Mouse (Mus musculus): ENCODE measurements around the gene Ltb4r1. TPM values are rescaled to one million over a fixed set of nuclear protein-coding genes. Genes with fewer than 3 reads are reported as not detected.

The Ltb4r1 gene
- polyA plus RNA-seq, 1 experiment from 2014 or later = 0.59 TPM

GRCm38 (mm10) chr14:55795380-55796163 lies 29.8 kb downstream of the Ltb4r1 start:
- H3K36me3 ChIP-seq (replicated peaks) = no peaks in the 10 kb centered on the region
- H3K4me1 ChIP-seq = no peaks in the 10 kb centered on the region
- H3K4me2 ChIP-seq = no peak overlapping the region
- no peaks in the 10 kb centered on the region for H3K27me3 ChIP-seq (replicated peaks)
- no peak for ATAC-seq (replicated peaks)
- H3K9ac ChIP-seq = no peak overlapping the region
- H3K27ac ChIP-seq = no peak overlapping the region
- 85% methylated on average over 15 of the region's 15 CpGs for WGBS
- no peak overlapping the region for H3K4me3 ChIP-seq
- no peaks in the 10 kb centered on the region for H3K9me3 ChIP-seq

- Histone ChIP-seq H3K36me3 (replicated peaks) (no peaks in the 10 kb centered on the region), H3K9ac (peak overlapping the region; percentile 29; the same call in 1 of the 2 replicates), H3K9me3 (no peaks in the 10 kb centered on the region), H3K27ac (peak overlapping the region; percentile 40), H3K27me3 (replicated peaks) (no peaks in the 10 kb centered on the region), H3K4me3 (peak overlapping the region; percentile 47), H3K4me1 (peaks cover 4% of the 10 kb centered on the region; the same call in 1 of the 2 replicates), H3K4me2 (peak overlapping the region; percentile 60)
- ATAC-seq (replicated peaks) = peak; percentile 93
- WGBS = 19% methylated on average over 16 of the region's 16 CpGs
Measured at GRCm38 (mm10) chr14:55814885-55815284, 49.1 kb downstream of the Ltb4r1 start.

GRCm38 (mm10) chr14:55815310-55815751 lies 49.6 kb downstream of the Ltb4r1 start:
- H3K27me3 ChIP-seq (replicated peaks) = no peaks in the 10 kb centered on the region
- H3K4me3 ChIP-seq = peak overlapping the region; percentile 47
- peaks cover 4% of the 10 kb centered on the region; the same call in 1 of the 2 replicates for H3K4me1 ChIP-seq
- WGBS = 21% methylated on average over 17 of the region's 17 CpGs
- H3K36me3 ChIP-seq (replicated peaks) = no peaks in the 10 kb centered on the region
- H3K27ac ChIP-seq = peak overlapping the region; percentile 40
- H3K9ac ChIP-seq = peak overlapping the region; percentile 29; the same call in 1 of the 2 replicates
- peak overlapping the region; percentile 60 for H3K4me2 ChIP-seq
- H3K9me3 ChIP-seq = no peaks in the 10 kb centered on the region
- peak; percentile 83 for ATAC-seq (replicated peaks)

Other genes with a start within 250 kb of the Ltb4r1 start
- 0.15 and 0.17 TPM in 2 replicates for gene Nrl, start 241.0 kb upstream of the Ltb4r1 start, polyA plus RNA-seq (2015; fragmentation: Nextera tagmentation; extraction: Ambion mirVana)
- gene Pck2, start 225.7 kb upstream of the Ltb4r1 start, polyA plus RNA-seq (2015; fragmentation: Nextera tagmentation; extraction: Ambion mirVana) = 25.4 and 28.0 TPM in 2 replicates
- gene Dcaf11, start 206.0 kb upstream of the Ltb4r1 start, polyA plus RNA-seq (2015; fragmentation: Nextera tagmentation; extraction: Ambion mirVana) = 129 and 135 TPM in 2 replicates
- gene A730061H03Rik, start 205.6 kb upstream of the Ltb4r1 start, polyA plus RNA-seq (2015; fragmentation: Nextera tagmentation; extraction: Ambion mirVana) = 1.4 TPM in 1 of 2 replicates, not detected in the other
- gene Fitm1, start 190.3 kb upstream of the Ltb4r1 start, polyA plus RNA-seq (2015; fragmentation: Nextera tagmentation; extraction: Ambion mirVana) = 0.23 TPM in 1 of 2 replicates, not detected in the other
- gene Psme1, start 187.8 kb upstream of the Ltb4r1 start, polyA plus RNA-seq (2015; fragmentation: Nextera tagmentation; extraction: Ambion mirVana) = 215 and 217 TPM in 2 replicates
- gene Emc9, start 180.7 kb upstream of the Ltb4r1 start, polyA plus RNA-seq (2015; fragmentation: Nextera tagmentation; extraction: Ambion mirVana) = 29.3 and 32.9 TPM in 2 replicates
- 150 and 184 TPM in 2 replicates for gene Psme2, start 174.8 kb upstream of the Ltb4r1 start, polyA plus RNA-seq (2015; fragmentation: Nextera tagmentation; extraction: Ambion mirVana)
- gene Rnf31, start 174.3 kb upstream of the Ltb4r1 start, polyA plus RNA-seq (2015; fragmentation: Nextera tagmentation; extraction: Ambion mirVana) = 23.0 and 24.2 TPM in 2 replicates
- 10.0 and 13.5 TPM in 2 replicates for gene Irf9, start 162.4 kb upstream of the Ltb4r1 start, polyA plus RNA-seq (2015; fragmentation: Nextera tagmentation; extraction: Ambion mirVana)
- 6.5 and 6.6 TPM in 2 replicates for gene Rec8, start 147.9 kb upstream of the Ltb4r1 start, polyA plus RNA-seq (2015; fragmentation: Nextera tagmentation; extraction: Ambion mirVana)
- gene Ipo4, start 130.0 kb upstream of the Ltb4r1 start, polyA plus RNA-seq (2015; fragmentation: Nextera tagmentation; extraction: Ambion mirVana) = 116 and 121 TPM in 2 replicates
- 0.79 and 1.1 TPM in 2 replicates for gene Gm49378, start 128.1 kb upstream of the Ltb4r1 start, polyA plus RNA-seq (2015; fragmentation: Nextera tagmentation; extraction: Ambion mirVana)
- gene Tm9sf1, start 122.2 kb upstream of the Ltb4r1 start, polyA plus RNA-seq (2015; fragmentation: Nextera tagmentation; extraction: Ambion mirVana) = 63.0 and 65.0 TPM in 2 replicates
- 0.41 and 0.43 TPM in 2 replicates for gene Tssk4, start 115.8 kb upstream of the Ltb4r1 start, polyA plus RNA-seq (2015; fragmentation: Nextera tagmentation; extraction: Ambion mirVana)
- gene Mdp1, start 105.5 kb upstream of the Ltb4r1 start, polyA plus RNA-seq (2015; fragmentation: Nextera tagmentation; extraction: Ambion mirVana) = 77.1 and 79.5 TPM in 2 replicates
- gene Gmpr2, start 94.0 kb upstream of the Ltb4r1 start, polyA plus RNA-seq (2015; fragmentation: Nextera tagmentation; extraction: Ambion mirVana) = 42.8 and 43.1 TPM in 2 replicates
- gene Nedd8, start 93.8 kb upstream of the Ltb4r1 start, polyA plus RNA-seq (2015; fragmentation: Nextera tagmentation; extraction: Ambion mirVana) = 531 and 550 TPM in 2 replicates
- 25.6 TPM in 2 replicates for gene Tinf2, start 84.1 kb upstream of the Ltb4r1 start, polyA plus RNA-seq (2015; fragmentation: Nextera tagmentation; extraction: Ambion mirVana)
- gene Tgm1, start 52.0 kb upstream of the Ltb4r1 start, polyA plus RNA-seq (2015; fragmentation: Nextera tagmentation; extraction: Ambion mirVana) = 0.20 and 0.27 TPM in 2 replicates
- 56.7 and 61.4 TPM in 2 replicates for gene Rabggta, start 43.7 kb upstream of the Ltb4r1 start, polyA plus RNA-seq (2015; fragmentation: Nextera tagmentation; extraction: Ambion mirVana)
- 61.6 and 68.7 TPM in 2 replicates for gene Dhrs1, start 20.3 kb upstream of the Ltb4r1 start, polyA plus RNA-seq (2015; fragmentation: Nextera tagmentation; extraction: Ambion mirVana)
- 28.7 and 31.8 TPM in 2 replicates for gene Nop9, start 20.3 kb upstream of the Ltb4r1 start, polyA plus RNA-seq (2015; fragmentation: Nextera tagmentation; extraction: Ambion mirVana)
- 0.25 and 0.66 TPM in 2 replicates for gene Cideb, start 7.5 kb upstream of the Ltb4r1 start, polyA plus RNA-seq (2015; fragmentation: Nextera tagmentation; extraction: Ambion mirVana)
- gene Ltb4r2, start 4.5 kb upstream of the Ltb4r1 start, polyA plus RNA-seq (2015; fragmentation: Nextera tagmentation; extraction: Ambion mirVana) = 0.67 and 0.70 TPM in 2 replicates
- gene Adcy4, start 18.1 kb downstream of the Ltb4r1 start, polyA plus RNA-seq (2015; fragmentation: Nextera tagmentation; extraction: Ambion mirVana) = 5.7 and 6.2 TPM in 2 replicates
- 2.3 and 2.7 TPM in 2 replicates for gene Ripk3, start 22.9 kb downstream of the Ltb4r1 start, polyA plus RNA-seq (2015; fragmentation: Nextera tagmentation; extraction: Ambion mirVana)
- gene Nfatc4, start 57.2 kb downstream of the Ltb4r1 start, polyA plus RNA-seq (2015; fragmentation: Nextera tagmentation; extraction: Ambion mirVana) = 8.4 and 10.8 TPM in 2 replicates
- gene Nynrin, start 88.0 kb downstream of the Ltb4r1 start, polyA plus RNA-seq (2015; fragmentation: Nextera tagmentation; extraction: Ambion mirVana) = 12.4 and 13.6 TPM in 2 replicates
- gene Cbln3, start 118.4 kb downstream of the Ltb4r1 start, polyA plus RNA-seq (2015; fragmentation: Nextera tagmentation; extraction: Ambion mirVana) = 0.19 and 0.20 TPM in 2 replicates
- gene Khnyn, start 119.0 kb downstream of the Ltb4r1 start, polyA plus RNA-seq (2015; fragmentation: Nextera tagmentation; extraction: Ambion mirVana) = 10.9 and 11.4 TPM in 2 replicates
- 169 and 175 TPM in 2 replicates for gene Sdr39u1, start 134.3 kb downstream of the Ltb4r1 start, polyA plus RNA-seq (2015; fragmentation: Nextera tagmentation; extraction: Ambion mirVana)
- gene Cma1, start 178.7 kb downstream of the Ltb4r1 start, polyA plus RNA-seq (2015; fragmentation: Nextera tagmentation; extraction: Ambion mirVana) = 0.37 and 1.6 TPM in 2 replicates
- not detected in 2 replicates for gene Cma2, start 185.0 kb downstream of the Ltb4r1 start, polyA plus RNA-seq (2015; fragmentation: Nextera tagmentation; extraction: Ambion mirVana)

Data from midbrain, embryonic 15.5 days (tissue).